Mouse (Mus musculus) left cerebral cortex, adult 2 months (tissue): ENCODE results near the gene Atraid. TPM values are rescaled to one million over a fixed set of nuclear protein-coding genes. Genes with fewer than 3 reads are reported as not detected.
"Not testable (repeated sequence)": the region's sequence is repeated elsewhere in the genome, so short reads cannot be mapped to it uniquely, and the experiment has no call there.

Source experiments
- DNase-seq, 2 experiments: peaks; one replicate each; pipeline ENCODE4 v3.0.0; 2021 to 2022; ENCODE audit warnings: low spot score in 2 of 2, mixed read lengths in 1 of 2; ENCODE audit errors: extremely low spot score in 1 of 2
- H3K27ac ChIP-seq: fragments of 200-600 bp; 2 replicates; pipeline ENCODE4 v1.8.1; 2022
- H3K4me3 ChIP-seq: fragments of 200-600 bp; 2 replicates; pipeline ENCODE4 v1.8.1; 2022
- CTCF ChIP-seq: fragments of 200-600 bp; IDR thresholded peaks from 2 replicates; pipeline ENCODE4 v1.8.1; 2022; ENCODE audit warnings: antibody characterized with exemption, mild to moderate bottlenecking, moderate library complexity
- intact Hi-C: fragments of 180-260 bp; cut with DNase I; formaldehyde crosslinking; loops from one replicate; pipeline ENCODE4 v1.15.1; 2025
- long read RNA-seq, 2 experiments: library from polyadenylated mRNA; stranded (forward); transcript quantifications; one replicate each; pipeline ENCODE4 v2.0.0; 2021; ENCODE audit warnings: borderline mapping rate in 2 of 2
- total RNA-seq, 2 experiments: library from RNA; stranded (reverse); gene quantifications; 2 replicates each; pipeline ENCODE4 v1.2.3; 2021

Gene Atraid
- 10 to 100 TPM; 67.1 to 68.9 TPM for total RNA-seq
- long read RNA-seq, experiment 1, transcript Atraid-201 (7 exons, 966 nt), result major isoform, 38 of 43 reads
- long read RNA-seq, experiment 1, partial matches to known transcripts, result 1 of 43 reads
- long read RNA-seq, experiment 1, other reads (novel, unspliced or antisense), result 2 of 43 reads
- long read RNA-seq, experiment 2, transcript Atraid-201 (7 exons, 966 nt), result major isoform, 19 of 23 reads
- long read RNA-seq, experiment 2, partial matches to known transcripts, result 0 of 23 reads
- long read RNA-seq, experiment 2, other reads (novel, unspliced or antisense), result 2 of 23 reads

DNA sequence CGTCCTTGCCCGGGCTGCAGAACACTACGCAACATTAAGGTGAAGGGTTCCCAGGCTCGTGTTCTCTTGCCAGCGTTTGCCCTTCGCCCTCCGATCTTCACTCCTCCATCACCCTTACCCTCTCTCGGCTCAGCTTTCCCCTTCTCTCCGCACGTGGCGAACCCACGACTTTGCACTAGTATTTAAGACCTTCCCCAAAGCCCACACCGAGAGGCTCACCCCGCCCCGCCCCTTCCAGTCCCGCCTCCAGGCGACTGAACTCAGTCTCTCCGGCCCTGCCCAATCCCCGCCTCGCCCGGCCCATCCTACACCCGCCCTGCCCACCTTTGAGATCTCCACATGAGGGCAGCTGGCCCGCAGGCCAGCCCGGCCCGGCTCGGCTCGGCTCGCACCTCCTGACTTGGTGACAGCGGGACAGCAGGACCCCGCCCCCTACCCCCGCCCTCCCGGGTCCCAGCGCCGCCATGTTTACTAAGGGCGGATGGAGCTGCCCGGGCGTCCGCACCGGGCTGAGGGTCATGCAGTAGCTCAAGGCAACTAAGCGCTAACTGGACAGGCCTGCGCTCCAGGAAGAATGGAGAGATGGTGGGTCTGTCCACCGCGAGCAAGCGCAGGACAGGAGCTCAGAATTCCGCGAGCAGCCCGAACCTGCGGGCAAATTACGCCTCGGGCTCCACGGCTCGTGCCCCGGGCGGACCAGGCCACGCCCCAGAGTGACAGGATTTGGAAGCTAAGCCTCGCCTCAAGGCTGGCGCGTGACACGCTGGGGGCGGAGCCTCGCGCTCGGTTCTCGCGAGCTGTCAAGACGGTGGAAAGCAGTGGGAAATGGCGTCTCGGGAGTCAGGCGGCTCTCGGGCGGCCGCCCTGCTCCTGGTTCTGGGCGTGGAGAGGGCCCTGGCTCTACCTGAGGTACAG, at the start of gene Atraid:
Gene Atraid, plus strand, starts transcription at position 465 of the 915 bp plus-strand sequence.
- peak within 1 kb of the TSS; percentile 69 for H3K4me3 ChIP-seq
- intact Hi-C loops, result loop anchor here (2.0 kb wide), 1 partner anchor 87 kb away; the partner anchor contains the start of gene Preb
- H3K27ac ChIP-seq, result peak within 1 kb of the TSS; percentile 94
- TF ChIP-seq CTCF, result no peak; the same call in 1 of the 2 replicates
- peak; percentile 97 for DNase-seq

GRCm38 (mm10) chr5:30999324-30999723, 48.8 kb upstream of the Atraid start:
- Histone ChIP-seq H3K27ac (no peak overlapping the region), H3K4me3 (no peak overlapping the region)
- intact Hi-C loops, result no loop called here
- no peak for DNase-seq
- no peak for TF ChIP-seq CTCF

DNA sequence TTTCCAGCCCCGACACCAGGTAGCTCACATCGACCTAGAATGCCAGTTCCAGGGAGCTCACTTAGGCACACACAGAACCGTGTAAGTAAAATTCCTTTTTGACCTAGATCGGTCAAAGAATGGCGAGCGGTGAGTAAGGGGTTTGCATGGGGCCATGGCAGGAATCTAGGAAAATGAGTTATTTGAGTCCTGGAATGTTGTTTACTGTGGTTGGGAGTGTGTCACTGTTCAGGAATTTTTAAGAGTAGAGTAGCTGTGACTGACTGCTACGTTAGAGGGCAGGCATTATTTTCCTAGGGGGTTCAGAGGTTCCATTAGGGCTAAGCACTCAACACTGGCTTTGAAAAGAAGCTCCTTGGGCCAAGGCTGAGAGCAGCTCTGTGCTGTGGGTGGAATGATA, 48.0 kb upstream of the Atraid start:
- H3K4me3 ChIP-seq, result no peak overlapping the region
- no peak for DNase-seq
- no peak for TF ChIP-seq CTCF
- H3K27ac ChIP-seq, result no peak overlapping the region
- intact Hi-C loops, result loop anchor here (5.0 kb wide), 1 partner anchor 198 kb away; no protein-coding TSS in a partner anchor

GRCm38 (mm10) chr5:31000993-31001392, 47.1 kb upstream of the Atraid start:
- Histone ChIP-seq H3K27ac (no peak overlapping the region), H3K4me3 (no peak overlapping the region)
- intact Hi-C loops, result loop anchor here (5.0 kb wide), 1 partner anchor 199 kb away; no protein-coding TSS in a partner anchor
- no peak for DNase-seq
- no peak for TF ChIP-seq CTCF

- Histone ChIP-seq H3K4me3 (no peak overlapping the region), H3K27ac (no peak overlapping the region)
- TF ChIP-seq CTCF, result no peak; the same call in 1 of the 2 replicates
- intact Hi-C loops, result loop anchor here (5.0 kb wide), 1 partner anchor 199 kb away; no protein-coding TSS in a partner anchor
- no peak for DNase-seq
These were observed 46.6 kb upstream of the Atraid start for GRCm38 (mm10) chr5:31001560-31001959.

- intact Hi-C loops, result loop anchor here (1.0 to 5.0 kb wide), 3 partner anchors 22 to 202 kb away; no protein-coding TSS in a partner anchor
- TF ChIP-seq CTCF, result peak; percentile 94
- H3K4me3 ChIP-seq, result no peak overlapping the region
- peak; percentile 84 to 92 for DNase-seq
- no peak overlapping the region for H3K27ac ChIP-seq
These were observed 43.9 kb upstream of the Atraid start for GRCm38 (mm10) chr5:31004184-31004583.

- no peak for DNase-seq
- no peak for TF ChIP-seq CTCF
- intact Hi-C loops, result no loop called here
These were observed 35.4 kb upstream of the Atraid start for GRCm38 (mm10) chr5:31012737-31013136.

DNA sequence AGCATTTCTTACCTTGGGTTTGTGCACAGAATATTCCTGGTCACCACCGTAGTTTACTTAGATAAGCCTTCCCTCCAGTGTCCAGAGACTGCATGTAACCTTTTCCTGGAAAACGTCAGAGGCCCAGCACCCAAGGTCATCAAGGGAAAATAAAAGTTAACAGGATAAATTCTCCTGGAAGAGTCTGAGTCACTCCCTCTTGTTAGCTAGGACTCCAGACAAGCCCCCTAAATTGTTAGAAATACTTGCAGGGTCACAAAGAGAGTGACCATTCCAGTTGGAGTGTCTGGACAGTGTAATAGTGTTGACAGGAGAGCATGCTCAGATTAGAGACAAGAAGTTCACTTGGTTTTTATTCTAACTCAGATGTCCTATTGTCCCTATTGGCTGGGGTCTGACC, 32.2 kb upstream of the Atraid start:
- intact Hi-C loops, result no loop called here
- DNase-seq, result no peak
- H3K27ac ChIP-seq, result no peak overlapping the region
- no peak overlapping the region for H3K4me3 ChIP-seq
- TF ChIP-seq CTCF, result no peak

More at GRCm38 (mm10) chr5:31012737-31013136, 35.4 kb upstream of the Atraid start:
- Histone ChIP-seq H3K27ac (no peak overlapping the region), H3K4me3 (no peak overlapping the region)

DNA sequence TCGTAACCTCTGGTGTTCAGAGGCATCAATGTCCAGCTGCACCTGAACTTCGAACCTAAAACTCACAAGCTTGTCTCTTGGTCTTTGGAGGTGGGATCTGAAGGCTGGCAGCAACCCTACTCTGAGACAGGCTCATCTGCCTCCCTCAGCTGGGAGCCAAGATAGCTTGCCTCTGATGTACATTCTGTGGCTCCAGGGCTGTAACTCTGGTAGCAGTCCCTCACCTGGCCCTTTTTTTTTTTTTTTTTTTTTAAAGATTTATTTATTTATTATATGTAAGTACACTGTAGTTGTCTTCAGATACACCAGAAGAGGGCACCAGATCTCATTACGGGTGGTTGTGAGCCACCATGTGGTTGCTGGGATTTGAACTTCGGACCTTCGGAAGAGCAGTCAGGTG, 26.3 kb upstream of the Atraid start:
- intact Hi-C loops, H3K4me3 ChIP-seq, DNase-seq, H3K27ac ChIP-seq: not testable (repeated sequence)

DNA sequence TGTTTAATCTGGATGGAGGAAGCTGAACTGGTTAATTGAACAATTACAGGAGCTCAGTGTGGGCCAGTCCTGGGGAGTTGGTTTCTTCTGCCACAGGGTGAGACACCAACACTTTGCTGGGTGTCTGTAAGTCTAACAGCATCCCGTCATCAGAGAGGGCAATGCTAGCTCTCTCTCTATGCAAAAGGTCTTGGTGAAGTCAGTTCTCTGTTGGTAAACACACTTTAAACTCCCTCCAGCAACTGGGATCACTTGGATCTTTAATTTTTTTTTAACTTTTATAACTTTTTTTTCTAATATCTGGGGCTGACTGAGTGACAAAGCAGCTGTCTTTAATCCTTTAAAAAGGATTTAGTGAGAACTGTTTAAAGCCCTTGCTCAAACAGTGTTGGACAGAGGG, 25.4 kb upstream of the Atraid start:
- DNase-seq, result no peak
- no peak overlapping the region for H3K4me3 ChIP-seq
- no peak for TF ChIP-seq CTCF
- intact Hi-C loops, result no loop called here
- H3K27ac ChIP-seq, result no peak overlapping the region

GRCm38 (mm10) chr5:31023254-31023653, 24.9 kb upstream of the Atraid start:
- no peak overlapping the region for H3K27ac ChIP-seq
- no peak overlapping the region for H3K4me3 ChIP-seq
- no peak for TF ChIP-seq CTCF
- intact Hi-C loops, result no loop called here
- DNase-seq, result no peak

- H3K4me3 ChIP-seq, result no peak overlapping the region
- TF ChIP-seq CTCF, result no peak
- intact Hi-C loops, result no loop called here
- DNase-seq, result no peak
- H3K27ac ChIP-seq, result no peak overlapping the region
These were observed 23.5 kb upstream of the Atraid start for GRCm38 (mm10) chr5:31024641-31025040.
